Mouse (Mus musculus) macrophage (primary cell): Measurements from ENCODE around the gene Marc2. TPM values are rescaled to one million over a fixed set of nuclear protein-coding genes. Genes with fewer than 3 reads are reported as not detected.

Experiments used
- H3K27ac ChIP-seq: fragments of 350-480 bp; formaldehyde crosslinking; 2 replicates; pipeline ENCODE4 v1.9.0; 2021
- H3K36me3 ChIP-seq: fragments of 350-480 bp; formaldehyde crosslinking; 2 replicates; pipeline ENCODE4 v1.9.0; 2021; ENCODE audit errors: inconsistent target
- H3K4me3 ChIP-seq: fragments of 350-480 bp; formaldehyde crosslinking; 2 replicates; pipeline ENCODE4 v1.9.0; 2021; ENCODE audit errors: inconsistent target
- H3K79me2 ChIP-seq: fragments of 350-480 bp; formaldehyde crosslinking; 2 replicates; pipeline ENCODE4 v1.9.0; 2021; ENCODE audit errors: inconsistent target
- WGBS: methylation state at CpG from one replicate; pipeline ENCODE4 v1.1.7; 2026; ENCODE audit warnings: inconsistent platforms; ENCODE audit not compliant: missing documents; 5-methylcytosine and 5-hydroxymethylcytosine counted together
- polyA plus RNA-seq: library from polyadenylated mRNA; stranded (reverse); fragments of 250-400 nt; gene quantifications from 3 replicates; pipeline ENCODE4 v1.2.4, GENCODE M21; 2018; ENCODE audit warnings: inconsistent platforms

Marc2 gene
- polyA plus RNA-seq, 1 experiment from 2014 or later: 58.4 TPM

GRCm38 (mm10) chr1:184771891-184772249, 74.4 kb downstream of the Marc2 start:
- H3K4me3 ChIP-seq: no peak overlapping the region
- H3K27ac ChIP-seq: no peak overlapping the region
- no peaks in the 10 kb centered on the region for H3K79me2 ChIP-seq
- 21% methylated on average over 9 of the region's 9 CpGs for WGBS
- no peaks in the 10 kb centered on the region for H3K36me3 ChIP-seq

- no peak overlapping the region for H3K27ac ChIP-seq
- 12% methylated on average over 18 of the region's 18 CpGs for WGBS
- no peaks in the 10 kb centered on the region for H3K36me3 ChIP-seq
- H3K79me2 ChIP-seq: no peaks in the 10 kb centered on the region
- no peak overlapping the region for H3K4me3 ChIP-seq
These were observed 74.9 kb downstream of the Marc2 start for GRCm38 (mm10) chr1:184771202-184771890.

- Histone ChIP-seq H3K27ac (no peak overlapping the region), H3K4me3 (no peak overlapping the region), H3K36me3 (no peaks in the 10 kb centered on the region), H3K79me2 (no peaks in the 10 kb centered on the region)
- 96% methylated on average over 3 of the region's 3 CpGs for WGBS
These were observed 82.4 kb downstream of the Marc2 start for GRCm38 (mm10) chr1:184763866-184764265.

Other genes with a start within 250 kb of the Marc2 start
- gene Hlx, start 113.8 kb downstream of the Marc2 start, polyA plus RNA-seq: 23.2 to 50.5 TPM (median 24.9 TPM) in 3 replicates
- not detected in 3 replicates for gene Marc1, start 35.1 kb downstream of the Marc2 start, polyA plus RNA-seq
- not detected in 3 replicates for gene C130074G19Rik, start 36.8 kb upstream of the Marc2 start, polyA plus RNA-seq
- not detected in 3 replicates for gene Mark1, start 153.1 kb upstream of the Marc2 start, polyA plus RNA-seq